Mouse (Mus musculus): Measurements from ENCODE around the gene Simc1.
"Not testable (repeated sequence)": the region's sequence is repeated elsewhere in the genome, so short reads cannot be mapped to it uniquely, and the experiment has no call there.

Gene Simc1

DNA sequence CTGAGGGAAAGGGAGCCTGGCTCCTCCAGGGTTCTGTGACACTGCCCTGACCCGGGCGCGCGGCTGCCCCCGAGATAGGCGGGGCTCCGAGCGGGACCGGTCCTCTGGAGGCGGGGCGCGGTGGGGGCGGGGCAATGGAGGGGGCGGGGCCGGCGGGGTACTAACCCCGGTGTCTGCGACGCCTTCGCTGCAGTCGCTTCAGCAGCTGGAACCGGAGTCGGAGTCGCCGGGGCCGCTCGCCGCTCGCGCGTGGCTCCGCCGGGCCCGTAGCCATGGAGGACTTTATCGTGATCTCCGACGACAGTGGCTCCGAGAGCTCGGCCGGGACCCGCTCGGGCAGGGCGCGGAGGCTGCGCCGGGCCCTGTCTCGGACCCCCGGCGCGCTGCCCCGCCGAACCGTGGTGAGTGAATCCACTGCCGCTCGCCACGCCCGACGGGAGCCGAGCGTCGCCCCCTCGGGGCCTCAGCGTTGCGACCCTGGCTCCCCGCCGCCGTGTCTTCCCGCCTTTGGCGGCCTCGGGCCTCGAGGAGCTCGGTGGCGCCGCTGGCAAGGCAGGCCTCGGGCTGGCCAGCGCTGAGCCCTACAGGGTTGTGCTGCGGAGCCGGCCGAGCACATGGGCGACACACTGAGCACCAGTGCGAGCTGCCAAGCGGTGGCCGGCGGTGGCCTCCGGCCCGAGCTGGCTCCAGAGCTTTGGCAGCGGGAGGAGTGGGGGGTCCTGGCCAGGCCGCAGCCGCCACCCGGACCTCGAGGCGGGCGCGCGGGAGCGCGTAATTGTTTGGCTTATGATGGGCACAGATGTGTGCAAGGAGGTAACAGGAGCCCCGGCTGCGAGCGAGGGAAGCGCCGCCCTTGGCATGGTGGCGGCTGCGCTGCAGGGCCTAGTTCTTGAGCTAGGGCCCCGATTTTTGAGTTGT, at the start of gene Simc1:
Simc1 (plus strand) TSS at position 176 of the 918 bp plus-strand sequence.
- DNase-seq (ENCODE audit: low spot score): peak; percentile 89

DNA sequence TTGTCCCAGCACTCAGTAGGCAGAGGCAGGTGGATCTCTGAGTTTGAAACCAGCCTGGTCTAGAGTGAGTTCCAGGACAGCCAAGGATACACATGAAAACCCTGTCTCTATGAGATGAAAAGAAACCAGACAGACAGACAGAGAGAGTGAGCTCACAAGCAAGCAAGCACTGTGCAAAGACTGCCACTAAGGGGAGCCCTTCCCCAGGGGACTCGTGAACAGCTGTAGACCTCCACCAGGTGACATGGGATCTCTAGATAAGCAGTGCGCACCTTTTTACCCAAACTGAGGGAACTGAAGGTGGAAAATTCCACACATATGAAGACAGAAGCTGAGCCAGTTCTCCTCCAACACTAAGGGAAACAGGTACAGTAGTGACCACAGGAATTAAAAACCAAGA, 46.5 kb upstream of the Simc1 start:
- no peak for DNase-seq (ENCODE audit: low spot score)

DNA sequence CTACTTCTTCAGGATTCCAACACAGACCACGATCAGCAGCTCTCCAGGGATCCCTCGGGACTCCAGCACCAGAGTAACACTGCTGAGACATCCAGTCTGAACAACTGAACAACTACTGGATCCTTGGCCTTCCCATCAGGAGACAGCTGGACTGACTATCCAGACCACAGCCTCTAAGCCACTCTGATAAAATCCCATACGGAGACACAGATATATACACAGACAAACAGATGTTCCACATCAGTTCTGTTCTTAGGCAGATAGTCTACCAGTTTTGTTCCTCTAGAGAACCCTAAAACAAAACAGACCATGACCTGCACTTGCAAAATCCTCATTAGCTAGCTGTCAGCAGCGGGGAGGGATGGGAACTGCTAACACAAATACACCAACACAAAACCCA, 44.3 kb upstream of the Simc1 start:
- DNase-seq (ENCODE audit: low spot score): no peak

DNA sequence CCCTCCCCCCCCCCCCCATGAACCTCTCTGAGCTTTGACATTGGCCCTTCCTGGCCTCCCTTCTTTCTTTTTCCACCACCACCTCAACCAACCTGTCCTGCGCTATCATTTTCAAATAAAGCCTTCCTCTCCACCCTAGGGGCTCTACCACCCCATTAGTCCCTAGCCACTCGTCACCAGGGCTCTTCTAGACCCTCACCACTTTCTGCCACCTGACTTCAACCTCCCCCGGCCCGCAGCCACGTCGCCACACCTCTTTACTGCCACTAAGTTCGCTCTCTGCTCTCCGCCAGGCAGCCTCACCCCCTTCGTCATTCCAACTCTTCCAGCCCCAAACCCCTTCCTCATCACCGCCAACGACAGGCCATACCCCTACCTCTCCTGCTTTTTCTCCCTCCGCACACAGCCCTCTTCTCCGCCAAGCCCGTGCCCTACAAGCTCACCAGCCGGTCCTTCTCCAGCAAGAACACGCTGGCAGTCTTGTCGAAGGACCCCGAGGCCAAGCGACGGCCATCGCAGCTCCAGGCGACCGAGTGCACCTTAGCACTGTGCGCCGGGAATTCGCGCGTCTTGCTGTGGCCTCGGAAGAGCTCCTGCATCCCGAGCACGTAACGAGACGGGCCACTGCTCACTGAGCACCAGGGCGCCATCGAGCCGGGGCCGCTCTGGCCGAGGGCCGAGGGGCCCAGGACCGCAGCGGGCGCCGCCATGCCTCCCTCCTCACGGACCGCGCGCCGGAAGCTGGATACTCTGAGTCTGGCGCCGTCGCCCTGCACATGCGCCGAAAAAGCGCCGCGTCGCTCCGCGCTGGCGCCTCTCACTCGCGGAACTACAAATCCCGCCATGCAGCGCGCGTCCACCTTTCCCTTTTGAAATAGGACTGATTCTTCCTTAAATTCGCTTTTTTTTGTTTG, 35.2 kb upstream of the Simc1 start, which contains the start of gene Thoc3:
Thoc3 (minus strand) TSS at position 752 of the 914 bp plus-strand sequence.
- peak; percentile 93 for DNase-seq (ENCODE audit: low spot score)

DNA sequence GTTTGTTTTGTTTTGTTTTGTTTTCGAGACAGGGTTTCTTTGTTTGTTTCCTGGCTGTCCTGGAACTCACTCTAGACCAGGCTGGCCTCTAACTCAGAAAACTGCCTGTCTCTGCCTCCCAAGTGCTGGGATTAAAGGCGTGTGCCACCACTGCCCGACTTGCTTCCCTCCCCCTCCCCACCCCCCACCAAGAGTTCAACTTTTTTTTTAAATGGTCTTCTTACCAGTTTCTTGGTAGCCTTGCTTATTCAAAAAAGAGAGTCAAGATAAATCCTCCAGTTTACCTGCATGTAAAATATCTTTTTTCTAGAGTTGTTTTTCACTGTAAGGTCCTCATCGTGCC, 34.6 kb upstream of the Simc1 start:
- no peak for DNase-seq (ENCODE audit: low spot score)

DNA sequence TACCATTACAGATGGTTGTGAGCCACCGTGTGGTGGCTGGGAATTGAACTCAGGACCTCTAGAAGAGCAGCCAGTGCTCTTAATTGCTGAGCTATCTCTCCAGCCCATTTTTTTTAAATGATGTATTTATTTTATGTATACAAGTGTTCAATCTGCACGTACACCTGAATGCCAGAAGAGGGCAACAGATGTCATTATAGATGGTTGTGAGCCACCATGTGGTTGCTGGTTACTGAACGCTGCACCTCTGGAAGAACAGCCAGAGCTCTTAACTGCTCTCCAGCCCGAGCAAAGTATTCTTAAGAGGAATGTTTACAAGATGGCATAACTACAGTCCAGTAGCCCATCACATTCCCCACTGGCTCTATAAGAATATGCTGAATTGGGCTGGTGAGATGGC, 31.6 kb upstream of the Simc1 start:
- no peak for DNase-seq (ENCODE audit: low spot score)

DNA sequence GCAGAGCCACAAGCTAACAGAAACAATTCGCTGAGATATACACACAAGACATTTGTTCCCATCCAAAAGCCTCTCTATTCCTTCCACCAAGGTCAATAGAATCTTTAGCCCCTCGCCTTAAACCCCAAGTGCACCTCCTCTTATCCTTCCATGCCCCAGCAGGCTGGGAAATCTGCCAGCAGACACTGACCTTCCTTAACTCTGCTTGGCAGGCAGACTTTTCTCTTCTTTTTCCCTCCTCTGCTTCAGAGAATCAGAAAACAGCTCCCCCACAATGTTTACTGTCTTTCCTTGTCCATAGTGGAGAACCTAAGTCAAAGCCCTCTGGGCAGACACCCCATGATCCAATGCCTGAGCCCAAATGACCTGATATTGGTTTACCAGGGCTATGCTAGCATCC, 28.6 kb upstream of the Simc1 start:
- DNase-seq (ENCODE audit: low spot score): no peak

DNA sequence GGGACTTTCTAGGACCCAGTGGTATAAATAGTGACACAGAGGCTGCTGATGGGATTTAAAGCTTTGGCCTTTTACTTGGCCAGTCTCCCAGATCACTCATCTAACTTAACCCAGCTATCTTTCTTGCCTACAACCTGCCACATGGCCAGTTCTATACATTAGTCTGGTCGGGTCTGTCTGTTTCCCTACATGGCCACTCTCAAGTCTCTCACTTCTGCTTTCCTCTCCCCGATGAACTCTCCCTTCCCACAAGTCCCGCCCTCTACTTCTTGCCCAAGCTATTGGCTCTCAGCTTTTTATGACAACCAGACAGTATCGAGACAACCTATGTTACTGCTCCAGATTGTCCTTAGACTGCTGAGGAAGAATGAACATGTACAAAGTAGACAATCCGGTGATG, 27.9 kb upstream of the Simc1 start:
- no peak for DNase-seq (ENCODE audit: low spot score)

DNA sequence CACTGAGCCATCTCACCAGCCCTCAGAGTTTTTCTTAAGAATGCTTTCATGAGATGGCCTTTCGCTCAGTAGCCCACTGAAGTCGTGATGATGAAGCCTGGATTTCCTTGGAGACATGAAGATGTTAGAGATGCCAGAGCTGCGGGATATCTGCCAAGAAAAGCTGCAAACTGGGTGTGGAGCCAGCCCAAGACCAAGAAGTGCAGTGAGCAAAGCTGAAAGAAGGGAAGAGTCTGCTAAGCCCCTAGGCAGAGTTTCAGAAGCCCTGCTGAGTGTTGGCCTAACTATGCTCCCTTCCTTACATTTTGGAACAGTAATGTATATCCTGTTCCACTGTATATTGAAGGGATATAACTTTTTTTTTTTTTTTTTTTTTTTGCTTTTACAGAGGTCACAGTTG, 24.3 kb upstream of the Simc1 start:
- DNase-seq (ENCODE audit: low spot score): no peak

DNA sequence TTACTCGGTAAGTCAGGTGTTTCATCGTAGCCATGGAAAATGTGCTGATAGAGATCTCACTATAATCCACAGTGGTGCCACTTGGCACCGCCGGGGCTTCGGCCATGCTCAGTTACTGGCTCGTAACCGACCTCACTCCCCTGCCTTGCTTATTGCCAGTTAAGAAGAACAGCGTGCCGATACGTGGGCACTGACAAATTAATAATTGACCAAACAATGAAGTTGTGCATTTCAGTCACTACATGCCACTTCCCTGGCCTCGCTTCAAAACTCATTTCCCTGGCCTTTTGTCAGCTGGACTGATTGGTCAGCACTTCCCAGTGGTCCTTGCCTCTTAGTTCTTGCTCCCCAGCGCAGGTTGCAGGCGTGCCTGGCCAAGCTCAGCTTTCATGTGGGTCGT, 22.1 kb upstream of the Simc1 start:
- no peak for DNase-seq (ENCODE audit: low spot score)

DNA sequence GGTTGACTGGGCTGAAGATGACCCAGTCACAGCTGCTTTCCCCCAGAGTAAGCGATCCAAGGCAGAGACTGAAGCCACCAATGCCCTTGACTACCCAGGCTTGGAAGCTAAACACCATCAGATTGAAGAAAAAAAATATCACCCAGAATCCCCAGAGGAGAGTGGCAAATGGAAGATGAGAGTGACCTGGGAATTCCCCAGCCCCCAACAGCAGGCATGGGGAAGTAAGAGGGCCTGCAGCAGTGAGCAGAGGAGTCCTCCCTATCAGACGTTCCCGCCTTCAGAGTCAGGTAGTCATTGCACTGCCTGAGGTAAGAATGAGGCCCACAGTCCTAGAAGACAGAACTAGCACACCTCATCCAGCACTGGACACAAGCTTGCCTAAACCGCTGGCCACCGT, 13.2 kb upstream of the Simc1 start:
- DNase-seq (ENCODE audit: low spot score): no peak

DNA sequence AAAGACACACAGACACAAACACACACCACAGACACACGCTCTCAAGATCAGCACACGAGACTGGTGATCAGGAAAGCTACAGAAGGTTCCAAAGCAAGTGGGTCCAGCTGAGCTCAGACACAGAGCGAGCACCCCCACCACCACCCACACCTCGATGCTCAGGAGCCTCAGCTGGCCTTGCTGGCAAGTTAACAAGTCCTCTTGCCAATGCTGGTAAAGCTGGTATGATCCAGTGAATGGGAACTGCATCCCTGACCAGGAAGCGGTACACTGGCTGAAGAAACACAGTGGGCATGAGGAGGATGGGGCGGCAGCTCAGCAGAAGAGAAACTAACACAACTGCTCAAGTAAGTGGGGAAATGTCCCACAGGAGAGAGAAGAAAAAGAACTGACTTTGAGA, 12.2 kb upstream of the Simc1 start:
- DNase-seq (ENCODE audit: low spot score): no peak

DNA sequence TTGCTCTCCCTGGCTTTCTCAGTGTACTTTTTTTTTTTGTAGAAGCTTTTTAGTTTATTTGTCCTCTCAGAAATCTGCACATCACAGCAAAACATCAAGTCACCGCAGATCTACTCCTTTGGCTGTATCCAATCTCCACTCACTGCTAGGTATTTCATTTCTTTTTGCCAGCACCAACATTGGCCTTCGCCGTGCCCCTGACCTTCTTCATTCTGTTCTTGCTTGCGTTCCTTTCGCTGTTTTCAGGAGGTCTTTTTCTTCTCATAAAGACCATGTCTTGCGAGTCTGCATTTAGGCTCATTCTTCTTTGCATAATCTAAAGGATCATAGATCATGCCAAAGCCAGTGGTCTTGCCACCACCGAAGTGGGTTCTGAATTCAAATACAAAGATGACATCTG, 4.0 kb upstream of the Simc1 start:
- DNase-seq (ENCODE audit: low spot score): not testable (repeated sequence)

DNA sequence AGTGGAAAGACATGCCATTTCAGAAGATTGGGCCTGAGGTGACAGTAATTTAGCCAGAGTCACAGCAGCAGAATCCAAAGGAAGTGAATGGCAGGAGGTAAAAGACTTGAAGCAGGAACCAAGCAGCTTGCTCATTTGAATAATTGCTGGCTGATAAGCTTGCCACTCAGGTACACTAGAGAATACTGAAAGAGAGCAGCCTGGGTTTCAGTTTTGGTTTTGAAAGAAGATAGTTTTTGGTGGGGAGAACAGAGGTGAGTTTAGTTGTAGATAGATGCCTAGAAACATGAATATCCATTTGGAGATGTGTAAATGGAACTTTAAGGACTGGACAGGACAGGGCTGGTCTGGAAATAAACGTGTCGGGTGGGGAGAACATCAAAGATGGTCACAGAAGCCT, 2.2 kb upstream of the Simc1 start:
- DNase-seq (ENCODE audit: low spot score): no peak

DNA sequence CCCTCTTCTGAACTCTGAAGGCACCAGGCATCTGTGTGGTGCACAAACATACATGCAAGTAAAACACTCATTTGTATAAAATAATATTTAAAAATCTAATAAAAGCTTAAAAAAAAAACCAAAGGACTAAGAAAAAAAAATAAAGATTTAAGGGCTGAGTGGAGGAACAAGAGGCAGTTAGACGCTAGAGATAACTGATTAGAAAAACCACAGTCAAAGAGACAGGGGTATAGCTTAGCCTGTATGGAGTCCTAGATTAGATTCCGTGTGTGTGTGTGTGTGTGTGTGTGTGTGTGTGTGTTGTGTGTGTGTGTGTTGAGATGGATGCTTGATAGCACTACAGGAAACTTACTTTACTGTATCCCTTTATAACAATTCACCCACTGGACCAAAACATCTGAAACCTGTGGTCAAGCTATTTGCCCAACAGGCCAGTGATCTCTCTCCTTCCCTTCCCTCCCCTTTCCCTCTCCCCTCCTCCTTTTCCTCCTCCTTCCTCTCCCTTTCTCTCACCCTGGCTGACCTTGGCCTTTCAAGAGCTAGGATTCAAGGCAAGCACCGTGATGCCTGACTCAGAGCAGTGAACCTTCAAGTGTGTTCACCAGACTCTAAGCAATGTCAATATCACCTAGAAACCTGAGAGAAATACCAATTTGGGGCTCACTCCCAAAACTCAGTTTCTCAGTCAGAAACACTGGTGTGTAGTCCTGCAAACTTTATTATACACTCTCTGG, 1.5 kb upstream of the Simc1 start:
- DNase-seq (ENCODE audit: low spot score): no peak

DNA sequence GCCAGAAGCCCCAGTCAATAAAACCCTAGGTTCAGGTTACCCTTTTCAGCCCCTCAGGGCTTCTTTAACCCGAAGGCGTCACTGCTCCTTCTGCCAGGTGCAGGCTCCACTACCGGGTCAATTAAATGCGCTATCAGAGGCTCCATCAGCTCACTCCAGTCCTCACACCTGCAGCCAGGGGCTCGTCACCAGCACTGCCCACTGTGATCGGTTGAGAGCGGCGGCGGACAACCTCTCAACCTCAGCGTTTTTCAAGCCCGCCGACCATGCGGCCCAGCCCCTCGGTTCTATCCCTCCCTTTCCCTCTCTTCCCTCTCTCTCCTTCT, 338 bp upstream of the Simc1 start:
- no peak for DNase-seq (ENCODE audit: low spot score)

DNA sequence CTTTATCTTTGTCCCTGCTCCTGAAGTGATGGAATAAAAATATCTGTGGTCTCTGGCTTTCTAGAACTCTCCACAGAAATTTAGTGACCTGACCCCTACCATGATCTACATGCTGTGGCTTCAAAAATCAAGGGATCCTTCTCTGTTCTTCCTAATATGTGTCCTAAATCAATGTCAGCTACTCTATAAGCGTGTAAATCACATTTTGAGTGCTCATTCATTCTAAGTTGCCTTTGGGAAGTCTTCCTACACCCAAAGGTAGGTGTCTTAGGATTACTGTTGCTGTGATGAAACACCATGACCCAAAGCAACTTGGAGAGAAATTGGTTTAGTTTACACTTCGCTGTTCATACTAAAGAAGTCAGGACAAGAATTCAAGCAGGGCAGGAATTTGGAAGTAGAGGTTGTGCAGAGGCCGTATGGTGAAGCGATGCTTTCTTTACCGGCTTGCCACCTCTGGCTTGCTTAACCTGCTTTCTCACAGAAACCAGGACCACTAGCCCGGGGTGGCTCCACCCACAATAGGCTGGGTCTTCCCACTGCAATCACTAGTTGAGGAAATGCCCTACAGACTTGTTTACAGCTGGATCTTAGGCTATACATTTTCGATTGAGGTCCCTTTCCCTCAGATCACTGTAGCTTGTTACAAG, 1.2 kb downstream of the Simc1 start:
- DNase-seq (ENCODE audit: low spot score): no peak

DNA sequence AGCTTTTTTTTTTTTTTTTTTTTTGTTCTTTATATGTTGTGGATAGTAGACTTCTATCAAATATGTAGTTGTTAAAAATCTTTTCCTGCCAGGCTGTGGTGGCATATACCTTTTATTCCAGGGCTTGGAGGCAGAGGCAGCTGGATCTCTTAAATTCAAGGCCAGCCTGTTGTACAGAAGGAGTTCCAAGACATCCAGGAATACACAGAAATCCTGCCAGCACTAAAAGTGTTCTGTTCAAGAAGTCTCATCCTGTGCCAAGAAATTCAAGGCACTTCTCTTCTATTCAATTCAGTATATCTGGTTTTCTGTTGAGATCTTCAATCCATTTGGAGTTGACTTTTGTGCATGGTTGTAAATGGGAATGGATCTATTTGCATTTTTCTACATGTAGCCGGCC, 2.3 kb downstream of the Simc1 start:
- DNase-seq (ENCODE audit: low spot score): no peak

DNA sequence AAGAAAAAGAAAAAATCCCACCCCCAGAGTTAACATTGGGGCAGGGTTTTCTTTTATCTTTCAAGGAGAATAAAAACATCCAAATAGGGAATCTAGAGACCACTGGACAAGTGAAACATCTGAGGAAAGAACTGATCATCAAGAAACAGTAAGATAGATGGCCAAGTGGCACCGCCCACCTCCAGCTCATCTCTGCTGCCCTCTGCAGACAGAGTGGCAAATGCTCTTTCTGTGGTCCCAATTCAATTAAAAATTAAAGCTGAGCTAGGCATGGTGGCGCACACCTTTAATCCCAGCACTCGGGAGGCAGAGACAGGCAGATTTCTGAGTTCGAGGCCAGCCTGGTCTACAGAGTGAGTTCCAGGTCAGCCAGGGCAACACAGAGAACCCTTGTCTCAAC, 16.6 kb downstream of the Simc1 start:
- DNase-seq (ENCODE audit: low spot score): no peak

DNA sequence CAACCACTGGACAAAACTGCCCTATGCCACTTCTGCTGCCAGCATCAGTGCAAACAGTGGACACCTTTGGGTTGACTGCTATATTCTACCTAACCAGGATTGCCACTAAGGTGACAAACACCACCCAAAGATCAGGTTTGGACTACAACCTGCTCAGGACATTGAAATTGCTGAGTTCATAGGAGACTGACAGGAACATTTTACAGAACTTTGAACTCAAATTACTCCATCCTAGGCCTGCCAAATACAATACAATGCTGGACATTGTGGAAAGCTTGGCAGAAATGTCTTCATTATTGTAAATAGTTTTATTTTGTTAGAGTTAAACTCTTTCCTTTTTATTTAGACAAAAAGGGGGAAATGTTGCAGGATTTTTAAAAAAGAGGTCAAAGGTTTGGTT, 17.6 kb downstream of the Simc1 start:
- DNase-seq (ENCODE audit: low spot score): no peak

DNA sequence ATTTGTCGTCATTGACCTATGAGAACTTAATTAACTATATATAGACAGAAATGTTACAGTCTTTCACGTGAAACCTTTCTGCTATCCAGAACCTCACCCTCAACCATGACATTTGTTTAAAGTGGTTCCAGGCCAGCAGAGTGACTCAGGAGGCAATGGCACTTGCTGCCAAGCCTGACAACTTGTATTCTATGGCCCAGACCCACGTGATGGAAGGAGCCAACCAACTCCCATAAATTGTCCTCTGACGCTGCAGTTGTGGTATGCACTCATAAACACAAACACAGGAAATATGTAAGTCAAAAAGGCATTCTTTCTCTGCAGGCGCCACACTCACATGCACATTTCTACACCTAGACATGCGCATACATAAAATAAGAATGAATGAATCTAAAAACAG, 23.6 kb downstream of the Simc1 start:
- DNase-seq (ENCODE audit: low spot score): no peak

DNA sequence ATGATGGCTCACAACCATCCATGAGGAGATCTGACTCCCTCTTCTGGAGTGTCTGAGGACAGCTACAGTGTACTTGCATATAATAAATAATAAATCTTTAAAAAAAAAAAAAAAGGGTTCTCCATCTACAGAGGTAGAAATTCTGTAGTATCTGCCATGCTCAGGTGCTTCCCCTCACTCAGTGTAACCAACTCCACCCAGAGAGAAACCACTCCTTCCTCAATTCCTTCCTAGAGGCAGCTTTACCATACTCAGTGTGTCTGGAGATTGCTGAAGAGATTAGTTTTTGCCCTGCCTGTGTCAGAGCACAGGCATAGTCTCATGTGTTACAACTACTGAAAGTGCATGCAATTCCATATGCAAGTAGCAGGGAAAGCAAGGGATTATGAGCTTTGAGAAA, 28.6 kb downstream of the Simc1 start:
- DNase-seq (ENCODE audit: low spot score): no peak

Data from testis, postnatal 10 days (tissue).